Mouse (Mus musculus): Measurements from ENCODE around the gene Fgr.
"Not testable (repeated sequence)": the region's sequence is repeated elsewhere in the genome, so short reads cannot be mapped to it uniquely, and the experiment has no call there.

The Fgr gene

DNA sequence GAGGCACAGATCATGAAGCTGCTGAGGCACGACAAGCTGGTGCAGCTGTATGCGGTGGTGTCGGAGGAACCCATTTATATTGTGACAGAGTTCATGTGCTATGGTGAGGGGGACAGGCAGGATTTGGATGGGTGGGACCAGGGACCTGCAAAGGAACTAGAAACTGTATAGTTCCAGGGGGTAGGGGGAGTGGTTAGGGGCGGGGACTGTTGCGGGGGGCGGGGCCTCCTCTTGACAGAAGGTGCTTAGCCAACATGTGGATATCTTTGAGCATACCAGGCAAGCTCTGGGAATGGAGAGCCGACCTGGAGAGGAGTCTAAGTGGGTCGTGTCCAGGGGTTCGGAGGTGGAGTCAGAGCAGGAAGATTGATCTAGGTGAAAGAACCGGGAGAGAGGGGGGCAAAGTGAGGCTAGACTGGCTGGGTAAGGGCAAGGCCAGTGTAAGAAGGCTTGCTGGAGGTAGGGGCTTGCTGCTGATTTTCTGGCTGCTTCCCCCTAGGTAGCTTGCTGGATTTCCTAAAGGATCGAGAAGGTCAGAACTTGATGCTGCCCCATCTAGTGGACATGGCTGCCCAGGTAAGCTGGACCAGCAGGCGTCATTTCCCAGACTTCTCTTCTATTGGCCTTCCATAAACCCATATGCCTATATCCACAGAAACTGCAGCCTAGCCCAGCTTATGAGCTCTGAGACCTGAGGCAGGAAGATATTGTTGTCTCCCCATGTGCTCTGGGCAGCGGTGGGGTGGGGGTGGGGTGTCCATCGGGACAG is 23.8 kb downstream of the Fgr start:
- no peak for DNase-seq

DNA sequence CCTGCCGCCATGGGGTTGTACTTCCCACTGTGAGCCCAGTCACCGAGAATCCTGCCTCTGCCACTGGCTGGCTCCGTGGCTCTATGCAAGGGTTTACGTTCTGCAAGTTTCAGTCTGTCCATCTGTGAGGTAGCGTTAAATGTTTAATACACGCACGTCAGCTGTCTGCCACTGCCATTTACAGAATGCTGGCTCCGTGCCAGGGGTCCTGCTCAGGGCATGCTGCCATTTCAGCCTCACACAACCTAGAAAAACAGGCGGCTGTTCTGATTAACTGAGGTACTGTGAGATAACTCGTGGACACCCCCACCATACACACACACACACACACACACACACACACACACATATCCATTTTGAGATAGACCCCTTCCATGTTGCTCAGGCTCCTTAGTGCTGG is 29.0 kb downstream of the Fgr start:
- DNase-seq = peak; percentile 44

DNA sequence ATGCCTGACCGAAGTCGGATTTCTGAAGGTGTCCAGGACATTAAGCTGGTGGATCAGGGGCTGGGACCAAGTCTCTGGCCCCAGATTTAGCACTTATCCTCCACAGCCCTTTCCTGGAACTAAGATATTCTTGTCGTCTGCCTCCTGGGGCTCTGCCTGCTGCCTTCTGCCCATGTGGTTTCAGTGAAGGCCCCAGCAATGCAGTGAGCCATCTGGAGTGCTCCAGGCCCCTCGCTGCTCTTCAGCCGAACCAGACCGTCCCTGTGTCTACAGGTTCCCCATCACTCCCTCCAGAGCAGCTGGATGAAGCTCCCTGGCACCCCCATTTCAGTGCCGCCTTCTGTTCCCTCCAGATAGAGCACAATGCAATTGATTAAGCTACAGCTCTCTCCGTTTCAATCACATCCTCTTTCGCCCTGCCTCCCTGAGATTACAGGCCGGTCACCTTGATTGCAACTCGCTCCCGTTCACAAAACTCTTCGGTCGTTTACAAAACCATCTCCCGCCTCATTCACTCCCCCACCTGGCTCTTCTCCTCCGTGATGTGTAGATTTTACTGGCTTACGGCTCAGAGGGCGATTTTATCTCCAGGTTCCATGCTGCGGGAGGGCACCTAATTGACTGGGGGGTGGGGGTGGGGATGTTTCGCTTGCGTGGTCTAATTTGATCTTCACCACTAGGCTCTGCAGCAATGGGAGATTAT is 29.6 kb downstream of the Fgr start:
- no peak for DNase-seq

DNA sequence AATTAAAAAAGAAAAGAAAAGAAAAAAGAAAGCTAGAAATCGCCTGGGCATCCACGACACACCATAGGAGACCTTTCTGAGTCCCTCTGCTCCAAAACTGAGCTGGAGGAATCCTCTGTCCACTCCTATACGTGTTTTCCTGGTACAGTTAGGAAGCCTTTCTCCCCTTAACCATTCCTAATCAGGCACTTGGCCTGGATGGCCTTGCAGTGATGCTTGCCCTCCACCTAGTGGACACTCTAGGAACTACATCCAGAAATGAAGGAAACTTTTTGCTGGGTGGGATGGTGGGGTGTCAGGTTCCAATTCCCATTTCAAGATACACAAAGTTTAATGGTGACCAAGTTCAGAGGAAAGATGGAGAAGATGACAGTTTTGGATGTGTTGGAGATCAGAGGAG is 31.3 kb downstream of the Fgr start:
- peak; percentile 88 for DNase-seq

DNA sequence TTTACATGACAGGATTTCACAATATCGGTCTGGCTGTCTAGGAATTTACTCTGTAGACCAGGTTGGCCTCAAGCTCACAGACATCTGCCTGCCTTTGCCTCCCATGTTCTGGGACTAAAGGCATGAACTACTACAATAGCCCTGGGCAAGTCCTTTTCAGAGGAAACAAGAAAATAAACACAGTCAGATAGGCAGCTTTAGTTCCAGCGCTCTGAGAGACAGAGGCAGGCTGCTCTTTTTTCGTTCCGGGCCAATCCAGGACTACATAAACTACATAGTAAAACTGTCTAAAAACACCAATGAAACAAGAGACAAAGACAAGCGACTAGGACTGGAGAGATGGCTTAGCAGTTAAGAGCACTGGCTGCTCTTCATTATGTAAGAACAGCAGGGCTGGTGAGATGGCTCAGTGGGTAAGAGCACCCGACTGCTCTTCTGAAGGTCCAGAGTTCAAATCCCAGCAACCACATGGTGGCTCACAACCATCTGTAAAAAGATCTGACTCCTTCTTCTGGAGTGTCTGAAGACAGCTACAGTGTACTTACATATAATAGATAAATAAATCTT is 32.1 kb downstream of the Fgr start:
- not testable (repeated sequence) for DNase-seq

DNA sequence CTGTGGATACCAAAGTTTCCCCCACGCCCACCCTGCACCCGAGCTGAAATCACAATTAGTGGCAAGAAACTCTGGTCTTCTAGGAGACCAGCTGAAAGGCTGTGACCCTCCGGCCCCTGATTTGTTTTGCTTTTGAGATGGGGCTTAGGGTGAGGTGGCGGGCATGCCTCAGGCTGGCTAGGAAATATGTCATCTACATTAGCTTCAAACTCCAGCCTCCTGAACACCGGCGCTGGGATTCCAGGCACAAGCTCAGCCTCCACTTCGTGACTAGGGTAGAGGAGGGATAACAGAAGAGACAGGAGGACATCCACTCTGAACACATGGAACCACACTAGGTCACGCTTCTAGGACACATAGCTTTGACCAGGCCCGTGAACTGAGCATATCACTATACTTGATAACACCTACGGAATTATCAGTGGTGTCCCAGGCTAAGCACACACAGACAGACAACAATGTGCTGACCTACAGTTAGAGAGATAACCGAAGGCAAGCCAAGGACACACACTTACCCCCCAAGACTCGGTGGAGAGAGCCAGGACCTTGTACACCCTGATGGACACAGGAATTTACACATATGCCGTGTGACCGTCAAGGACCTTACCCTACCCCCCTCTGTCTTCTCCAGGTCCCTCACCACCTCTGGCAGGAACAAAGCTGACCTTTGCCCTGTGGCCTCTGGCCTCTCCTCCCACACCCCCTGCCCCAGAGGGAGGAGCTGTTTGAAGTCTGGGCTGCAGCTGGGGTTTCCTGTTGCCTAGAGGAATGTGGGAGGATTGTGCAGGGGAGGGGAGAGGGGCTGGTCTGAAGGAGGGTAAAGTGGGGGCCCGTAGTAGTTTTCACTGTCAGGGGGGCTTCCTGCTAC is 33.9 kb downstream of the Fgr start:
- no peak for DNase-seq

DNA sequence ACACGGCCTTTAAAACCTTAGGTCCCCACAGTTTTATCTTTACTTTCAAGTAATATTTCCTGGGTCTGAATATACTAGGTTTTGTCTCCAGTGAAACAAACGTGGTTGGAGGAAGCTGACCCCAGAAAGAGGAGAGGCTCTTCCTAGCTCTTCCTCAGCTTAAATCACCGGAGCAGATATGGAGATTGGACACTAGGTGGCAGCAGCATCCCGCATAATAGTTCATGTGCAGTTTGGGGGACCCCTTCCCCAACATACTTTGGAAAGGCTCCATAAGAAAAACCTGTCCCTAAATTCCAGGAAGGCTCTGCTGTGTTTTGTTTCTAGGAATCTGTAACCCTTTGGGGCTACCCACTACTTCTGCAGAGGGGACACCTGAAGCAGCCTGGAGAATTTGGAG is 35.2 kb downstream of the Fgr start:
- DNase-seq = peak; percentile 63

DNA sequence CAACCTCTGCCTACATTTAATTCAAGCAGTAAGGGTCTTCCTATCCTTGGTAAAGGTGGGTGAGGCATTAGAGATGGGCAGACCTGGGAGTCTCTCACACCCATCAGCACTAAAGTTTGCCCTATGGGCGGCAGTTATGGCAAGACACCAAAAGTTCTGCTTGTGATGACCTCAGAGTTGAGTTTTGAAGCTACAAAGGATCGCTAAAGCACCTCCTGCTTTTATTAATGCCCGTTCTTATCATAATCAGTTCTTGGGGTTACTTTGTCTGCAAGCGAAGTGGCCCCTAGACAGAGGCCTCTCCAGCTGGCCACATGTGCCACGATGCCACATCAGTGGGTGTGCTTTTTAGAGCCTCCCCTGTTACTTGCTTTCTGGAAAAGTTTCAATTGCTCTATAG is 35.8 kb downstream of the Fgr start:
- DNase-seq = no peak

DNA sequence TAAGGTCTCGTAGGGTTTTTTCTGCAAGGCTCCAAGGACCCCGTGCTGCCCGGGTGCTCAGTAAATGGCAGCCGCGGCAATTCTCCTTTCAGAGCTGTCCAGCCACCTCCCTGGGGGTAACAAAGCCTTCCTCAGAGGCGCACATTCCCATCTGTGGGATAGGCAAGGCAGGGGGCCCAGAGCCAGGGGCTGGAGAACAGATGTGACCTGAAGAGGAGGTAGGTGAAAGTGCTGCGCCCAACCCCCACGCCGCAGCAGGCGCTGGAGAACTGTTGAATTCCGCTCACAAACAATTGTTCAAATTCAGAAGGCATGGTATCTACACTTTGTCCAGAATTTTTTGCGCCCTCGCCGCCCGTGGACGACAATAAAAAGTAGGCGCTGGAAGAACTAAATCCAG is 36.7 kb downstream of the Fgr start:
- no peak for DNase-seq

DNA sequence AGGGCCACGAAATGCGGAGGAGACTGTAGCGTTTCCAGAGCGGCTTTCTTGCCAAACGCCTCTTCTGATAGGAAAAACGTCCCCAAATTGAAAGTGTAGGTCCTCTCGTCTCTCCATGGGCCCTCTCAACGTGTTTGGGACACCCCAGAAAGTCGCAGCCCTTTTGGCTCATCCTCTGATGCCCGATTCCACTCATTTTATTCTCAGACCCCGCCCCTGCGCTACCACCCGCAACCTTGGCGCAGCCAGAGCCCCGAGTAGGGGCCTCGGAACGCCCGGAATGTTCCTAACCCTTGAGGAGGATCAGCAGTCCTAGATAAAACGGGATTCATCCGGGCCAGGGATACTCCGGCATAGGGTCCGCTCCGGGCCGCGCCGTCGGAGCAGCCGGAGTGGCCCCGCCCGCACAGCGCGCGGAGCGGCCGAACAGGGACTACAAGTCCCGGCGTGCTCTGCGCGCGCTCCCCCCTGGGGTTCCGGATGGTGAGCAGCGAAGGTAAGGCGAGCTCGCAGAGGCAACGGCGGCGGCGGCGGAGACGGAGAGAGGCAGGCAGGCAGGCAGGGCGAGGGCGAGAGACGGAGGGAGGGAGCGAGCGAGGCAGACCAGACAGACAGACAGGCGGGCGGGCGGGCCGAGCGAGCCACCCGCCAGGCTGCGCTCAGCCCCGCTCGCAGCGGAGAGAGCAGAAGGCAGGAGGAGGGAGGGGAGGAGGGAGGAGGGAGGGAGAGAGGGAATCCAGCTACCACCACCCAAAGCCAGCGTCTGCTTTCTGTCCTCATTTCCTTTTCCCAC is 37.3 kb downstream of the Fgr start, which contains the start of gene Ahdc1:
Ahdc1 (plus strand) TSS at position 233 of the 793 bp plus-strand sequence.
- DNase-seq = peak; percentile 95

DNA sequence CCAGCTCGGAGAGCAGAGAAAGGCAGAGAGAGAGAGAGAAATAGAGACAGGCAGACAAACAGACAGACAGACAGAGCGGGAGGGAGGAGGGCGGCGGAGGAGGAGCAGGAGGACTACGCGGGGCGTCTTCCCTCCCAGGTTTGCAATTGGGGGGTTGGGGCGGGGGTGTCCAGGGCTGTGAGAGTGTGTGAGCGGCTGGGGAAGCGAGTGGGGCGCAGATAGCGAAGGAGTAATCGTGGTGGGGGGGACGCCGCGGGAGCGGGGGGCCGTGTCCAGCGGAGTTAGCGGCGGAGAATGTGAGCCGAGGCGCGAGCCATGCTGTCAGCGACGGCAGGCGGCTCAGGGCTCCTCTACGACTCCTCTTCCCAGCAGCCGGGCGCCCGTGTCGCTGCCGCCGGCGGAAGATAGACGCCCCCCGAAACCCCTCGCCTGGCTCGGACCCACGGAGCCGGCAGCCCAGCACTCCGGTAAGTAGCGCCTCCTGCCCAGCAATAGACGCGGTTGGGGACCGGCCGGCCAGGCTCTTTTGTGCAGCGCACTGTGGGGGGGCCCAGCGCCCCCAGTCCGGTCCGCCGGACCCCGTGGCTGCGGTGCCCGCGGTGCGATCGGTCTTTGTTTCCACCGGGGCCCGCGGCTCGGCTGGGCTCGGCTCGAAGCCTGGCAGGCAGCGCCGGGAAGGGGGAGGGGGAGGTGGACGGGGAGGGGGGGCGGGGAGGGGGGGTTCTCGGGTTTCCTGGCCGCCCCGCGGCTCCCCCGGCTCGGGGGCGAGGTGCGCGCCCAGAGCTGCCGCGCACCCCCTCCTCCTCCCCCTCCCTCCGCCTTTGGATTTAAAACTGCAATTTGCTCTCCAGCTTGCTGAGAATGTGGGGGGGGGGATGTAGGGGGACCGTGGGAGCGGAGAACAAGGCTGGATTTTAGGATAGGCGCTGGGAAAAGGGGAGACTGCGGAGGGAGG is 38.2 kb downstream of the Fgr start:
- peak; percentile 56 for DNase-seq

DNA sequence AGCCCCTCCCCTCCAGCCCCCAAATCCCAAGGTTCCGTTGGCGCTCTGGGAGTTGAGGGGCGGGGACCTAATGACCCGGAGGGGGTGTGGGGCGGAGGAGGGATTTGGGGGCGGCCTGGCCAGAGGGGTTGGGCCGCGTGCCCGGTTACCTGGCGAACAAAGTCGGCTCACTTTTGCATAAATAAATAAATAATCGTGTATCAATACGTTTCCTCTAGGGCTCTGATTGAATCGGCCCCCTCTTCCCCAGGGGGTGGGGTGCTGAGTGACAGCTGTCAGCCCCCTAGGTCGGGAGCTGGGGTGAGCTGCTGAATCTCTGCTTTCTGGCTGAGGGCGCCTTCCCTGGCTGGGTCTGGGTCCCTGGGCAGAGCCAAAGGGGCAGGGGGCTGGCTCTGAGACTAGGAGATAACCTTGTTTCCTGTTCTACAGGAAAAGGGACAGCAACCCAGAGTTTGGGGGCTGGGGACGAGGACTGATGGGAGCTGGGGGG is 38.9 kb downstream of the Fgr start:
- no peak for DNase-seq

DNA sequence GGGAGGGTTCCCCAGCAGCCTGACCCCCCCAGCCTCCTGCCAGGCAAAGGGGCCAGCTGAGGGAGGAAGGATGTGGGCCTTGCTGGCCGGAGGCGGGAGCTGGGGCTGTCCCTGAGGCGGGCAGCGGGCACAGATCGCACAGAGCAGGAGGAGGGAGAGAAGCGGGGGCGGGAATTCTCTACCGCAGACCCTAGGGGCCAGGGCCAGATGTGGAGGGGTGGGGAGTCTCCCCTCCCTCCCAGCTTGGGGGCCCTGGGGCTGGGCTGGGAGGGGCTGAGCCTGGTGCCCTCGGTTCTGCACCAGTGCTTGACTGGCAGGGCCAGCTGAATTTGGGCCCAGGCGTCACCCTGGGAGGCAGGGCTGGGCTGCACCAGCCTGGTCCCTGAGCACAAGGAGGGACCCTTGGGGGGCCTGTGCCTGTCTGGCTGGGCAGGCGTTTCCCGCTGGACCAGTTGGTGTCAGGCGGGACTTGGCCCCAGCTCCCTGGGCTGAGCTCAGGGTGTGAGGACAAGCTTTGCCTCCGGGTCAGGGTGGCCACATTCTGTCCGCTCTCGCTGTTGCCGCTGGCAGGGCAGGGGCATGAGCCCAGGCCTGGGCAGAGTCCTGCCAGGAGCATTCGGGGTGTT is 39.5 kb downstream of the Fgr start:
- DNase-seq = no peak

DNA sequence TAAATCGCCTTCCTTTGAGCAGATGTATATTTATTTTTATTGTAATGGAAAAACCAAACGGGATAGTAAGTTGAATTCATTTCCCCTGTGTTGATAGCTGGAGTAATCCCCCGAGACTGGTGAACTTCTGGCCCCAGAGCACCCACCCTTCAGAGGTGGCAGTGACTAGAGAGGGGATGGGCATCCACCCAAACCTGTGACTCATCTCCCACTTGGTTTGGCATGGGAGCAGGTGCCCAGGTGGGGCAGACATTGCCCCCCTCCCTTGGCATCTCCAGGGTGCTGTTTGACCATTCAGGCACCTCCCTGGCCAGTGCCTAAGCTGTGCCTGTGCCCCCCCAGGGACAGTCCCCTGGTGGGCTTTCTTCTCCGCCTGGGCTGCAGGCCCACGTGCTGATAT is 40.2 kb downstream of the Fgr start:
- DNase-seq = no peak

DNA sequence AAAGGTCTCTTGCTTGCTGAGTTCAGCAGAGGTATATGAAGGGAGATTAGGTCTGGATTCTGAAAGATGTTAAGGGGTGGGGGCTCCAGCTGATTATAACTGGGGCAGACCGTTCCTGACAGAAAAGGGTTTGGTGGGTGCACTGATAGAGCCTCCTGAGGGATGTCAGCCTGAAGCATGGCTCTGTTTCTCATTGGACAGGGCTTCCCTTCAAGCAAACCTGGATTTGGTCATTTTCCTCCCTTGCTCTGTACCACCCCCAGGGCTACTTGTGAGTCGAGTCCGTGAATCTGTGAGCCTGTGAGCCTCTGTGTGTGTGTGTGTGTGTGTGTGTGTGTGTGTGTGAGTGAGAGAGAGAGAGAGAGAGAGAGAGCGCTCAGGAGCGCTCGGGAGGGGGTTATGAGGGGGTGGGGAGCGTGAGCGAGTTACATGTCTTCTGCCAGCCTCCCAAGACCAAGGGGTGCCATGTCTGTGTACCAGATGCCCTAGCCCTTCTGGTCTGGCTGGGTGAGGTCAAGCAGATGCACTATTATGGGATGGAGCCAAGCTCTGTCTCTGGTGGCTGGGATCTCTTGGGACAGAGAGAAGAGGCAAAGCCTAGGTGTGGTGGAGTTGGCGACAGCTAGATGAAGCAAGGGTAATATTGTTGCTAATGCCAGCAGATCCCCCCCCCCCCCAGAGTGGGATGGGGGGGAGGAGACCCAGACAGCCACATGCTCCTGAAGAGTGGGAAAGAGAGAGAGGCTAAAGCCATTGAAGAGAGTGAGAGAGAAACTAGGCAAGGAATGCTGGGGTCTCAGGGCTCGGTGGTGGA is 41.2 kb downstream of the Fgr start:
- no peak for DNase-seq

DNA sequence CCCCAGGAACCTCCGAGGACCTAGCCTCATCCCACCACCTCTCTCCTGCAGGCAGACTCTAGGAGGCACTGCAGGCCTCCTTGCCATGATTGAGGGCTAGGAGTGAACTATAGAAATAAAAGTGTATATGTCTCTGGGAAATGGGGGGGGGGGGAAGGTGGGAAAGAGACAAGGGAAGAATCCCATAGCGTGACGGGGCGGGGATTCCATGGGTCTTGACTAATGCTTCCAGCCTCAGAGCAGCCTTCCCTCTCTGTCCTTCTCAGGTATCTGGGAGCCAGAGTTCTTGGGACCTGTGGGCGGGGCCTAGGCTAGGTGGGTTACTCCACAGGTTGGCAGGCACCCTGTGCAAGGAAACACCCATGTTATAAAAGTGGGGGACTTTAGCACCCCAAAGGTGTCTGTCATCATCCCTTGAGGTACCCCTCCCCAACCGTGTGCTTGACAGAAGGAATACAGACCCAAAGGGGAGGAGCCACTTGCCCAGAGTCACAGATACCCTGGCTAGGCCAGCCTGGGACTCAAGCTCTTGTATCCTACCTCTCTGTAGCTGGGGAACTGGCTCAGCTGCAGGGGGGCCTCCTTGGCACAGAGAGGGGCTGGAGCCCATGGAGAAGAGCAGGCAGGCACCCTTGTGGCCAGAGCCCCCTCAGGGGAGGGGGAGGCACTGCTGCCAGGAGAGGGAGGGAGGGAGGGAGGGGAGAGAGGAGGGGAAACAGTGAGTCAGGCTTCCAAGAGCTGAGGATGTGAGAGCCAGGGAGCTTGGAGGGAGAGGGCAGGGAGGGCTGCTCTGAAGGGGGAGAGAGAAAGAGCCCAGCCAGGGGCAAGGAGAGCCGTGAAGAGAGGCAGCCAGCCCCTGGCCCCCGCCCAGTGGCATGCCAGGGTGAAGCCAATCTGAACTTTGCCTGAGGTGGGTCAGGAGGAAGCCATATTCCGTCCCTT is 42.1 kb downstream of the Fgr start:
- no peak for DNase-seq

DNA sequence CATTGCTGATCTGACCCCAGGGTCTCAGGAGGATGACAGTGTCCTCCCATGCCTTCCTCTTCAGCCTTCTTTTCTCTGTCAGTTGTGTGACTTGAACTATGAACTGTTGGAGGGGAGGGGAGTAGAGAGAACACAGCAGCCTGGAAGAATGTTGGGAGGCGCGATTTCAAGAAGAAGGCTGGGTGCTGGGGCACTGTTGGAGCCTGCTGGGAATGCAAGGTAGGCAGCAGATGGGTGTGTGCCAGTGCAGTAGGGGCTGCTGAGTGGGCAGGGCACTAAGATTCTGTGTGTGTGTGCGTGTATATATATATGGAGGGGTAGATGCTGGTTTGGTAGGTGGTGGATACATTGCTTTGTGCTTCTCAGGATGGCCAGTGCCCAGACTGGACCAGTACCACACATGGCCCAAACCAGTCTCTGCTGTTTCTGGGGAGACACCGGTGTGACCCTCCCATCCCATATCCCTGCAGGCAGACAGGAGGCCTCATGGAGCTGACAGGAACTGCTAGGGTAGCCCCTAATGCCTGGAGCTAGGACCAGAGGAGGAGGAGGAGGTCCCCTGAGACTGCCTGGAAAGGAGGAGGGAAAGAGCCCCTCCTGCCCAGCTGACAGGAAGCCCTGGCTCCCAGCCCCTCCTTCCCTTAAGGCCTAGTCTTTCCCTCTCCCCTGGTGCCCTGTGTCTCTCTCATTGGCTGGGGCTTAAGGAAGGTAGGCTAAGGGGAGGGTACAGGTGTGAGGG is 43.0 kb downstream of the Fgr start:
- DNase-seq = no peak
